Mouse (Mus musculus): Measurements from ENCODE around the gene Atp6v1c2. TPM values are rescaled to one million over a fixed set of nuclear protein-coding genes. Genes with fewer than 3 reads are reported as not detected.

Atp6v1c2 gene
- polyA plus RNA-seq, 1 experiment from 2014 or later, result 0.37 TPM

GRCm38 (mm10) chr12:17273841-17274240, 55.3 kb downstream of the Atp6v1c2 start:
- WGBS, result 59% methylated on average over 7 of the region's 7 CpGs
- Histone ChIP-seq H3K4me2 (ENCODE audit: low read depth, low read length) (no peak overlapping the region), H3K36me3 (ENCODE audit: control insufficient read depth, insufficient read depth, low read length) (peaks cover 66% of the 10 kb centered on the region), H3K9me3 (ENCODE audit: control insufficient read depth, low read length) (no peaks in the 10 kb centered on the region), H3K4me1 (ENCODE audit: control insufficient read depth, insufficient read depth, low read length) (peaks cover 7% of the 10 kb centered on the region; the same call in 1 of the 2 replicates), H3K4me3 (ENCODE audit: low read depth, low read length) (no peak overlapping the region), H3K27me3 (ENCODE audit: control insufficient read depth, insufficient read depth, low read length) (no peaks in the 10 kb centered on the region), H3K27ac (ENCODE audit: low read depth, low read length) (no peak overlapping the region), H3K9ac (replicated peaks; ENCODE audit: low read depth, low read length) (no peak overlapping the region)
- ATAC-seq (ENCODE audit: low read depth), result no peak

GRCm38 (mm10) chr12:17271272-17271671, 57.9 kb downstream of the Atp6v1c2 start:
- H3K27me3 ChIP-seq (ENCODE audit: control insufficient read depth, insufficient read depth, low read length), result no peaks in the 10 kb centered on the region
- no peak overlapping the region for H3K9ac ChIP-seq (replicated peaks; ENCODE audit: low read depth, low read length)
- no peak overlapping the region for H3K4me2 ChIP-seq (ENCODE audit: low read depth, low read length)
- no peak for ATAC-seq (ENCODE audit: low read depth)
- H3K36me3 ChIP-seq (ENCODE audit: control insufficient read depth, insufficient read depth, low read length), result peaks cover 46% of the 10 kb centered on the region
- WGBS, result 68% methylated on average over 1 of the region's 1 CpGs
- peaks cover 23% of the 10 kb centered on the region for H3K4me1 ChIP-seq (ENCODE audit: control insufficient read depth, insufficient read depth, low read length)
- no peak overlapping the region for H3K27ac ChIP-seq (ENCODE audit: low read depth, low read length)
- H3K4me3 ChIP-seq (ENCODE audit: low read depth, low read length), result no peak overlapping the region
- H3K9me3 ChIP-seq (ENCODE audit: control insufficient read depth, low read length), result no peaks in the 10 kb centered on the region

GRCm38 (mm10) chr12:17267316-17267715, 61.8 kb downstream of the Atp6v1c2 start:
- H3K36me3 ChIP-seq (ENCODE audit: control insufficient read depth, insufficient read depth, low read length), result peaks cover 17% of the 10 kb centered on the region
- peaks cover 23% of the 10 kb centered on the region for H3K4me1 ChIP-seq (ENCODE audit: control insufficient read depth, insufficient read depth, low read length)
- WGBS, result 9% methylated on average over 4 of the region's 4 CpGs
- no peak overlapping the region; the same call in 1 of the 2 replicates for H3K27ac ChIP-seq (ENCODE audit: low read depth, low read length)
- no peaks in the 10 kb centered on the region for H3K27me3 ChIP-seq (ENCODE audit: control insufficient read depth, insufficient read depth, low read length)
- no peak for ATAC-seq (ENCODE audit: low read depth)
- peak overlapping the region; percentile 95 for H3K4me3 ChIP-seq (ENCODE audit: low read depth, low read length)
- H3K9me3 ChIP-seq (ENCODE audit: control insufficient read depth, low read length), result no peaks in the 10 kb centered on the region
- peak overlapping the region; percentile 76 for H3K4me2 ChIP-seq (ENCODE audit: low read depth, low read length)
- peak overlapping the region; percentile 87 for H3K9ac ChIP-seq (replicated peaks; ENCODE audit: low read depth, low read length)

- peak; percentile 82 for ATAC-seq (ENCODE audit: low read depth)
- peak overlapping the region; percentile 95 for H3K4me3 ChIP-seq (ENCODE audit: low read depth, low read length)
- H3K4me1 ChIP-seq (ENCODE audit: control insufficient read depth, insufficient read depth, low read length), result peaks cover 23% of the 10 kb centered on the region
- peak overlapping the region; percentile 87 for H3K9ac ChIP-seq (replicated peaks; ENCODE audit: low read depth, low read length)
- H3K27me3 ChIP-seq (ENCODE audit: control insufficient read depth, insufficient read depth, low read length), result no peaks in the 10 kb centered on the region
- peak overlapping the region; percentile 78 for H3K27ac ChIP-seq (ENCODE audit: low read depth, low read length)
- under 1% methylated on average over 18 of the region's 21 CpGs for WGBS
- H3K4me2 ChIP-seq (ENCODE audit: low read depth, low read length), result peak overlapping the region; percentile 76
- H3K9me3 ChIP-seq (ENCODE audit: control insufficient read depth, low read length), result no peaks in the 10 kb centered on the region
- H3K36me3 ChIP-seq (ENCODE audit: control insufficient read depth, insufficient read depth, low read length), result peaks cover 12% of the 10 kb centered on the region
These were observed 62.5 kb downstream of the Atp6v1c2 start for GRCm38 (mm10) chr12:17266673-17266990.

- Histone ChIP-seq H3K27me3 (ENCODE audit: control insufficient read depth, insufficient read depth, low read length) (no peaks in the 10 kb centered on the region), H3K9me3 (ENCODE audit: control insufficient read depth, low read length) (no peaks in the 10 kb centered on the region), H3K4me2 (ENCODE audit: low read depth, low read length) (peak within 1 kb of the TSS; percentile 76), H3K9ac (replicated peaks; ENCODE audit: low read depth, low read length) (peak within 1 kb of the TSS; percentile 87), H3K36me3 (ENCODE audit: control insufficient read depth, insufficient read depth, low read length) (peaks cover 6% of the 10 kb centered on the region; the same call in 1 of the 2 replicates), H3K4me3 (ENCODE audit: low read depth, low read length) (peak within 1 kb of the TSS; percentile 95), H3K4me1 (ENCODE audit: control insufficient read depth, insufficient read depth, low read length) (peaks cover 23% of the 10 kb centered on the region), H3K27ac (ENCODE audit: low read depth, low read length) (peak within 1 kb of the TSS; percentile 78)
- peak; percentile 99 for ATAC-seq (ENCODE audit: low read depth)
- WGBS, result 1% methylated on average over 48 of the region's 48 CpGs
These were observed 63.0 kb downstream of the Atp6v1c2 start, which contains the start of gene Pdia6 for GRCm38 (mm10) chr12:17265971-17266672. Pdia6 (plus strand) TSS chr12:17266545.

GRCm38 (mm10) chr12:17264826-17265225, 64.3 kb downstream of the Atp6v1c2 start:
- Histone ChIP-seq H3K36me3 (ENCODE audit: control insufficient read depth, insufficient read depth, low read length) (no peaks in the 10 kb centered on the region), H3K4me1 (ENCODE audit: control insufficient read depth, insufficient read depth, low read length) (peaks cover 23% of the 10 kb centered on the region), H3K9me3 (ENCODE audit: control insufficient read depth, low read length) (no peaks in the 10 kb centered on the region), H3K4me3 (ENCODE audit: low read depth, low read length) (no peak overlapping the region), H3K9ac (replicated peaks; ENCODE audit: low read depth, low read length) (no peak overlapping the region), H3K27ac (ENCODE audit: low read depth, low read length) (no peak overlapping the region), H3K4me2 (ENCODE audit: low read depth, low read length) (no peak overlapping the region), H3K27me3 (ENCODE audit: control insufficient read depth, insufficient read depth, low read length) (no peaks in the 10 kb centered on the region)
- ATAC-seq (ENCODE audit: low read depth), result no peak
- WGBS, result 86% methylated on average over 2 of the region's 2 CpGs

GRCm38 (mm10) chr12:17263881-17264280, 65.3 kb downstream of the Atp6v1c2 start:
- WGBS, result 75% methylated on average over 3 of the region's 3 CpGs
- ATAC-seq (ENCODE audit: low read depth), result no peak
- no peak overlapping the region for H3K9ac ChIP-seq (replicated peaks; ENCODE audit: low read depth, low read length)

GRCm38 (mm10) chr12:17261005-17261404, 68.2 kb downstream of the Atp6v1c2 start:
- H3K9me3 ChIP-seq (ENCODE audit: control insufficient read depth, low read length), result no peaks in the 10 kb centered on the region
- H3K27me3 ChIP-seq (ENCODE audit: control insufficient read depth, insufficient read depth, low read length), result no peaks in the 10 kb centered on the region
- H3K4me2 ChIP-seq (ENCODE audit: low read depth, low read length), result no peak overlapping the region
- H3K9ac ChIP-seq (replicated peaks; ENCODE audit: low read depth, low read length), result no peak overlapping the region
- H3K36me3 ChIP-seq (ENCODE audit: control insufficient read depth, insufficient read depth, low read length), result no peaks in the 10 kb centered on the region
- H3K4me3 ChIP-seq (ENCODE audit: low read depth, low read length), result no peak overlapping the region
- no peak overlapping the region for H3K27ac ChIP-seq (ENCODE audit: low read depth, low read length)
- no peaks in the 10 kb centered on the region for H3K4me1 ChIP-seq (ENCODE audit: control insufficient read depth, insufficient read depth, low read length)
- 92% methylated on average over 3 of the region's 3 CpGs for WGBS
- ATAC-seq (ENCODE audit: low read depth), result no peak

More at GRCm38 (mm10) chr12:17263881-17264280, 65.3 kb downstream of the Atp6v1c2 start:
- Histone ChIP-seq H3K27me3 (ENCODE audit: control insufficient read depth, insufficient read depth, low read length) (no peaks in the 10 kb centered on the region), H3K4me2 (ENCODE audit: low read depth, low read length) (no peak overlapping the region), H3K9me3 (ENCODE audit: control insufficient read depth, low read length) (no peaks in the 10 kb centered on the region), H3K36me3 (ENCODE audit: control insufficient read depth, insufficient read depth, low read length) (no peaks in the 10 kb centered on the region), H3K4me3 (ENCODE audit: low read depth, low read length) (no peak overlapping the region), H3K4me1 (ENCODE audit: control insufficient read depth, insufficient read depth, low read length) (peaks cover 16% of the 10 kb centered on the region), H3K27ac (ENCODE audit: low read depth, low read length) (no peak overlapping the region)

GRCm38 (mm10) chr12:17258431-17258830, 70.7 kb downstream of the Atp6v1c2 start:
- 92% methylated on average over 7 of the region's 7 CpGs for WGBS

More at GRCm38 (mm10) chr12:17258431-17258830, 70.7 kb downstream of the Atp6v1c2 start:
- Histone ChIP-seq H3K9me3 (ENCODE audit: control insufficient read depth, low read length) (no peaks in the 10 kb centered on the region), H3K27me3 (ENCODE audit: control insufficient read depth, insufficient read depth, low read length) (0 out of 2 replicates have a peak, but pooled peaks cover 2% of the 10 kb centered on the region), H3K4me3 (ENCODE audit: low read depth, low read length) (no peak overlapping the region), H3K36me3 (ENCODE audit: control insufficient read depth, insufficient read depth, low read length) (no peaks in the 10 kb centered on the region), H3K4me1 (ENCODE audit: control insufficient read depth, insufficient read depth, low read length) (no peaks in the 10 kb centered on the region; the same call in 1 of the 2 replicates), H3K9ac (replicated peaks; ENCODE audit: low read depth, low read length) (no peak overlapping the region), H3K4me2 (ENCODE audit: low read depth, low read length) (no peak overlapping the region), H3K27ac (ENCODE audit: low read depth, low read length) (no peak overlapping the region)
- ATAC-seq (ENCODE audit: low read depth), result no peak

All from neural tube, embryonic 14.5 days (tissue).